Mouse (Mus musculus): ENCODE results near the gene Scp2. TPM values are rescaled to one million over a fixed set of nuclear protein-coding genes. Genes with fewer than 3 reads are reported as not detected.

Gene Scp2
- total and polyA plus RNA-seq, 3 experiments, result 65.8 to 84.4 TPM; not detected in 1

DNA sequence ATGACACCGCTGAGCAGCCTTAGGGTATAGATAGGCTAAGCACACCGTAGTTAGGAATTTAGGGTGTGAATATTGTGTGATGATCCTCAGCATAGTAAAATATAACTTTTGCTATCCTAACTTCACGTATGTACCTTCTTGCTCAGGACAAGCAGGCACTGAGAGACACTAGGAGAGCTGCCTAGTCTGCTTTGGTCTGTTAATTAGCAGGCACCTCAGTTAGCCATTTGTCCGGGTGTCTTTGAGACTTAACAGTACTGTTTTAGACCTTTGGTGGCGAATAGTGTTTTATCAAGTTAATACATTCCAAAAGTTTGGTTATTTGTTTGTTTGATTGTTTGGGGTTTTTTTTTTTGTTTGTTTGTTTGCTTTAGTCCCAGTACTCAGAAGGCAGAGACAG is 17.3 kb downstream of the Scp2 start:
- Histone ChIP-seq H3K27me3 (ENCODE audit: control insufficient read depth in 1 of 2, insufficient read depth in 2 of 2, low read length in 2 of 2) (peaks cover 0 to 1% of the 10 kb centered on the region in 2 experiments; a peak in 2 of 4 replicates), H3K4me3 (ENCODE audit: control insufficient read depth in 1 of 2, insufficient read depth in 1 of 2, low read depth in 2 of 2, low read length in 2 of 2) (no peak overlapping the region), H3K9me3 (replicated peaks; ENCODE audit: insufficient read depth, low read length) (no peaks in the 10 kb centered on the region), H3K79me2 (ENCODE audit: control insufficient read depth, insufficient read depth, low read length, poor library complexity) (no peaks in the 10 kb centered on the region), H3K27ac (ENCODE audit: control insufficient read depth, low read depth, low read length) (no peak overlapping the region), H3K4me1 (ENCODE audit: control insufficient read depth in 1 of 2, insufficient read depth in 2 of 2, low read length in 2 of 2) (no peaks in the 10 kb centered on the region), H3K9ac (ENCODE audit: control insufficient read depth, low read depth, low read length, poor library complexity, severe bottlenecking) (no peak overlapping the region), H3K36me3 (ENCODE audit: control insufficient read depth in 1 of 2, insufficient read depth in 2 of 2, low read length in 2 of 2) (no peaks in the 10 kb centered on the region)
- TF ChIP-seq RCOR1 (IDR thresholded peaks at IDR 0.05; ENCODE audit: low read depth, low read length), result no peak
- no peak for TF ChIP-seq GATA1 (IDR thresholded peaks at IDR 0.05; ENCODE audit: low read depth, low read length)
- no peak for TF ChIP-seq KAT2A (conservative IDR thresholded peaks at IDR 0.05; ENCODE audit: low read depth, low read length)
- no peak for TF ChIP-seq E2F4 (IDR thresholded peaks at IDR 0.05; ENCODE audit: borderline replicate concordance, low read depth, low read length)
- no peak for TF ChIP-seq NRF1 (IDR thresholded peaks at IDR 0.05; ENCODE audit: insufficient read depth, low read depth, low read length, poor library complexity, severe bottlenecking)
- TF ChIP-seq POLR2AphosphoS5 (IDR thresholded peaks at IDR 0.05; ENCODE audit: borderline replicate concordance, low read depth, low read length), result no peak
- TF ChIP-seq USF1 (IDR thresholded peaks at IDR 0.05; ENCODE audit: low read depth, low read length), result no peak
- no peak for TF ChIP-seq ZMIZ1 (IDR thresholded peaks at IDR 0.05; ENCODE audit: low read depth, low read length)
- no peak for TF ChIP-seq MYC (IDR thresholded peaks at IDR 0.05; ENCODE audit: low read depth, low read length)
- DNase-seq (ENCODE audit: low read depth, low spot score), result no peak

DNA sequence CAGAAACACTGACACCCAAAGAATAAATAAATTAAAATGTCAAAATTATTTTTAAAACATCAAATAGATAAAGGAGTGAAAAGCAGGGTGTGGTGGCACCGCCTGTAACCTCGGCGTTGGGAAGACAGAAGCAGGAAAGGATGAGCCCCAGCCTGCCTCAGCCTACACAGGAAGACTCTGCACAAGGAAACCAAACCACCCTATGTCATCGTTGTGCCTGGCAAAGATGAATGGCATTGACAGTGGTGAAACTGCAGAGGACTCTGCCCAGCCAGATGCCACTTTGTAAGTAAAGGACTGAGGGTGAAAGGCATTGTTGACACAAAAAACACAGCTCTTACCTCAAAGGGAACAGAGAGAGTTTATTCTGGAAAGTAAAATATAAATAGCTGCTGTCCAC is 18.5 kb downstream of the Scp2 start:
- no peaks in the 10 kb centered on the region for H3K79me2 ChIP-seq (ENCODE audit: control insufficient read depth, insufficient read depth, low read length, poor library complexity)
- H3K36me3 ChIP-seq (ENCODE audit: control insufficient read depth in 1 of 2, insufficient read depth in 2 of 2, low read length in 2 of 2), result no peaks in the 10 kb centered on the region
- TF ChIP-seq KAT2A (conservative IDR thresholded peaks at IDR 0.05; ENCODE audit: low read depth, low read length) (no peak), GABPA (IDR thresholded peaks at IDR 0.05; ENCODE audit: low read depth, low read length) (no peak), E2F4 (IDR thresholded peaks at IDR 0.05; ENCODE audit: borderline replicate concordance, low read depth, low read length) (no peak), SMC3 (IDR thresholded peaks at IDR 0.05; ENCODE audit: low read depth, low read length) (no peak), MYB (IDR thresholded peaks at IDR 0.05; ENCODE audit: low read depth, low read length) (no peak), ZKSCAN1 (IDR thresholded peaks at IDR 0.05; ENCODE audit: low read depth, low read length) (no peak), ETS1 (IDR thresholded peaks at IDR 0.05; ENCODE audit: low read depth, low read length) (no peak), UBTF (IDR thresholded peaks at IDR 0.05; ENCODE audit: borderline replicate concordance, insufficient read depth, low read depth, low read length) (no peak), POLR2AphosphoS5 (IDR thresholded peaks at IDR 0.05; ENCODE audit: borderline replicate concordance, low read depth, low read length) (no peak)
- no peak overlapping the region for H3K27ac ChIP-seq (ENCODE audit: control insufficient read depth, low read depth, low read length)
- no peak overlapping the region for H3K4me3 ChIP-seq (ENCODE audit: control insufficient read depth in 1 of 2, insufficient read depth in 1 of 2, low read depth in 2 of 2, low read length in 2 of 2)
- no peak for DNase-seq (ENCODE audit: low read depth, low spot score)
- H3K9ac ChIP-seq (ENCODE audit: control insufficient read depth, low read depth, low read length, poor library complexity, severe bottlenecking), result no peak overlapping the region
- H3K27me3 ChIP-seq (ENCODE audit: control insufficient read depth in 1 of 2, insufficient read depth in 2 of 2, low read length in 2 of 2), result peaks cover 0 to 1% of the 10 kb centered on the region in 2 experiments; a peak in 2 of 4 replicates
- H3K4me1 ChIP-seq (ENCODE audit: control insufficient read depth in 1 of 2, insufficient read depth in 2 of 2, low read length in 2 of 2), result no peaks in the 10 kb centered on the region
- no peaks in the 10 kb centered on the region for H3K9me3 ChIP-seq (replicated peaks; ENCODE audit: insufficient read depth, low read length)

Data from MEL (cell line).